9 mouse cellular contexts compared by ENCODE assay signal in the genomic region with DNA sequence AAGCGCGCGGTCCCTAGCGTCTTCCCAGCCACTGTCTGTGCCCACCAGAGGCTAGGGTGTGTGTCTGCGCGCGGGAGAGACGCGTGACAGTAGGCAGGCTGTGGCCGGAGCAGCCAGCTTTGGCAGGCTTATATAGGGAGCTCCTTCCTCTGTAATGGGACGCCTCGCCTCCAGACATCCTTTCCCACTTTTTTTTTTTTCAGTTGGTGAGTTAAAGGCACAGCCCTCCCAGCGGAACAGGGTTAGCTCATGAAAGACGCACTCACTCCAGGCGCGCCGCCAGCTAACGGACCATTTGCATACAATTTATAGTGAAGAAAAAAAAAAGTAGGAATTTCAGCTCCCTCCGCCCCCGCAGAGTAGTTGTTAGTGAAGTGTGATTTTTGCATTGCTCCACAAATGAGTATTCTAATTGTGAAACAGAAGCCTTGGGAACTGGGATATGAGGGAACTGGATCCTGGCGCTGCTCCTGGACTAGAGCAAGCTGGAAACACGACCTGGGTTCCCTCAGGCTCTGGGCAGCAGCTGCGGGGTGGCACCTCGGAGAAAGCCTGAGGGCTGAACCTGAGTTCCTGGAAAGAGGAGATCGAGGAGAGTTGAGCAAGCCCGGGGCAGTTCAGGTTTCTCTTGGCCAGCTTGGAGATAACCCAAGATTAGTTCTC. TPM values are rescaled to one million over a fixed set of nuclear protein-coding genes. Genes with fewer than 3 reads are reported as not detected.
DNase-seq lines count a peak whose midpoint lies in the region; ATAC-seq and TF ChIP-seq lines count a peak whose summit lies in the region.
"Had no signal": no experiment of that assay in that cellular context is flagged by ENCODE, and none has a peak within 500 bp of the region (broad histone marks: within the 10 kb centered on the region; RNA-seq: fewer than 3 reads in every experiment).

Gene Tnc, minus strand, starts transcription at position 185 of the 663 bp plus-strand sequence.

- ATAC-seq in forebrain, postnatal 0 days = peak; percentile 84
- ATAC-seq in liver, embryonic 12.5 days = no peak
- ATAC-seq in erythroblast, adult 5-6 weeks (replicated peaks; ENCODE audit: low FRiP score, poor library complexity, severe bottlenecking) = no peak

- 6% methylated on average over 26 of the region's 26 CpGs for WGBS in thymus, adult 2 months
- WGBS in forebrain, postnatal 0 days = under 1% methylated on average over 26 of the region's 26 CpGs
- WGBS in large intestine, adult 2 months = 2% methylated on average over 26 of the region's 26 CpGs
- 4% methylated on average over 26 of the region's 26 CpGs for WGBS in liver, embryonic 12.5 days (ENCODE audit: insufficient replicate concordance)
- under 1% methylated on average over 26 of the region's 26 CpGs for WGBS in olfactory bulb, adult 2 months

- H3K36me3 ChIP-seq in thymus, adult 2 months (ENCODE audit: control insufficient read depth, insufficient read depth, low read length) = no peaks in the 10 kb centered on the region
- H3K36me3 ChIP-seq in forebrain, postnatal 0 days (ENCODE audit: insufficient read depth) = no peaks in the 10 kb centered on the region
- H3K36me3 ChIP-seq in liver, embryonic 12.5 days = no peaks in the 10 kb centered on the region
- H3K36me3 ChIP-seq: G1E had no signal

- no peak for DNase-seq in thymus, adult 2 months
- DNase-seq in thymus, postnatal 10 days (ENCODE audit: low spot score in 2 of 2) = no peak
- peak; percentile 83 for DNase-seq in forebrain, postnatal 0 days
- DNase-seq in heart, postnatal 14 days = peak; percentile 53 to 55
- DNase-seq in large intestine, adult 2 months (ENCODE audit: low read depth, low spot score) = no peak

- H3K4me2 ChIP-seq in forebrain, postnatal 0 days (ENCODE audit: low read depth) = peak within 1 kb of the TSS; percentile 62
- peak within 1 kb of the TSS; percentile 33 for H3K4me2 ChIP-seq in liver, embryonic 12.5 days

- no peaks in the 10 kb centered on the region for H3K4me1 ChIP-seq in thymus, adult 2 months (replicated peaks; ENCODE audit: control insufficient read depth, insufficient read depth, low read length)
- H3K4me1 ChIP-seq in forebrain, postnatal 0 days (ENCODE audit: insufficient read depth) = 0 out of 2 replicates have a peak, but pooled peaks cover 3% of the 10 kb centered on the region
- no peaks in the 10 kb centered on the region for H3K4me1 ChIP-seq in liver, embryonic 12.5 days
- peaks cover 10% of the 10 kb centered on the region for H3K4me1 ChIP-seq in olfactory bulb, adult 2 months (ENCODE audit: control insufficient read depth, insufficient read depth, low read length)

- H3K27ac ChIP-seq in thymus, adult 2 months (ENCODE audit: control insufficient read depth, insufficient read depth, low read length) = peak within 1 kb of the TSS; percentile 39; the same call in 1 of the 2 replicates
- H3K27ac ChIP-seq in forebrain, postnatal 0 days (ENCODE audit: low read depth, low read length) = no peak within 1 kb of the TSS
- no peak within 1 kb of the TSS for H3K27ac ChIP-seq in liver, embryonic 12.5 days
- no peak within 1 kb of the TSS for H3K27ac ChIP-seq in olfactory bulb, adult 2 months (ENCODE audit: insufficient read depth, low read depth, low read length)

- peak within 1 kb of the TSS; percentile 19; the same call in 1 of the 2 replicates for H3K4me3 ChIP-seq in thymus, adult 2 months (ENCODE audit: control insufficient read depth, insufficient read depth, low read length)
- H3K4me3 ChIP-seq in forebrain, postnatal 0 days (ENCODE audit: low read depth, low read length) = peak within 1 kb of the TSS; percentile 38
- H3K4me3 ChIP-seq in liver, embryonic 12.5 days = peak within 1 kb of the TSS; percentile 21; the same call in 1 of the 2 replicates
- peak within 1 kb of the TSS; percentile 42 for H3K4me3 ChIP-seq in olfactory bulb, adult 2 months (ENCODE audit: insufficient read depth, low read depth, low read length)

- intact Hi-C loops in heart, postnatal 14 days (cut with DNase I) = no loop called here

- no peaks in the 10 kb centered on the region for H3K27me3 ChIP-seq in thymus, adult 2 months (ENCODE audit: control insufficient read depth, insufficient read depth, low read length)
- peaks cover 4% of the 10 kb centered on the region; the same call in 1 of the 2 replicates for H3K27me3 ChIP-seq in forebrain, postnatal 0 days (ENCODE audit: insufficient read depth, low read length)
- H3K27me3 ChIP-seq in liver, embryonic 12.5 days (replicated peaks) = peaks cover 26% of the 10 kb centered on the region

- TF ChIP-seq POLR2A in thymus, adult 2 months (IDR thresholded peaks at IDR 0.05; ENCODE audit: control insufficient read depth, extremely low read depth, insufficient read depth, low read length, poor library complexity) = no peak
- no peak for TF ChIP-seq POLR2A in olfactory bulb, adult 2 months (IDR thresholded peaks at IDR 0.05; ENCODE audit: insufficient read depth, low read depth, low read length)

- peak within 1 kb of the TSS; percentile 41 for H3K9ac ChIP-seq in forebrain, postnatal 0 days
- no peak within 1 kb of the TSS for H3K9ac ChIP-seq in liver, embryonic 12.5 days

- TF ChIP-seq CTCF in thymus, adult 2 months (IDR thresholded peaks at IDR 0.05; ENCODE audit: borderline replicate concordance, control insufficient read depth, extremely low read depth, insufficient read depth, low read length, poor library complexity) = no peak
- no peak for TF ChIP-seq CTCF in forebrain, postnatal 0 days (IDR thresholded peaks at IDR 0.05; ENCODE audit: low read depth)
- TF ChIP-seq CTCF in olfactory bulb, adult 2 months (IDR thresholded peaks at IDR 0.05; ENCODE audit: insufficient read depth, low read depth, low read length) = no peak

- no peaks in the 10 kb centered on the region for H3K9me3 ChIP-seq in forebrain, postnatal 0 days (ENCODE audit: low read length)
- no peaks in the 10 kb centered on the region for H3K9me3 ChIP-seq in liver, embryonic 12.5 days (replicated peaks)

RNA-seq across cellular contexts. Expression of gene Tnc, which starts in this region (rescaled TPM):
- polyA plus RNA-seq in thymus, adult 2 months (2012; rRNA removed) = 29.8 and 31.6 TPM in 2 replicates
- 95.3 and 131 TPM in 2 replicates for total RNA-seq in forebrain, postnatal 0 days (2014; rRNA removed)
- 29.1 and 39.5 TPM in 2 replicates for polyA plus RNA-seq in forebrain, postnatal 0 days (2015; fragmentation: Nextera tagmentation; extraction: Ambion mirVana)
- 1 to 10 TPM; 4.3 to 5.1 TPM for total RNA-seq in heart, postnatal 14 days (2021)
- polyA plus RNA-seq in large intestine, adult 2 months (2012; rRNA removed) = 15.9 and 24.5 TPM in 2 replicates
- 5.4 TPM in 2 replicates for polyA plus RNA-seq in liver, embryonic 12.5 days (2016; fragmentation: Nextera tagmentation; extraction: Ambion mirVana)
- not detected in 2 replicates for polyA plus RNA-seq in olfactory bulb, adult 2 months (2012; ENCODE audit: insufficient read depth, insufficient read length, low replicate concordance, missing spikeins)
- total RNA-seq in erythroblast, adult 5-6 weeks (2015; ENCODE audit: low replicate concordance) = 0.21 and 2.1 TPM in 2 replicates
- total RNA-seq in erythroblast, adult 5-6 weeks (2017; ENCODE audit: low replicate concordance) = 0.42 and 1.0 TPM in 2 replicates
- polyA plus RNA-seq: G1E had no signal

Comparison
In these comparisons a context has a peak if more than half of its experiments do, and no peak if none do; other contexts are left out.
1. RNA of gene Tnc (total RNA-seq): 95.3 to 131 TPM in forebrain, postnatal 0 days; 4.3 to 5.1 TPM in heart, postnatal 14 days and 0.21 to 2.1 TPM in erythroblast, adult 5-6 weeks; every median in the first group is over 10 times any median in the second.
2. DNase-seq: peak in forebrain, postnatal 0 days (single experiment) and heart, postnatal 14 days (2 of 2); none in thymus, adult 2 months (single experiment), thymus, postnatal 10 days (0 of 2) and large intestine, adult 2 months (single experiment).
3. Peak in every context shown above with its lines, with median percentiles within 50 percentile points of each other: H3K4me3 ChIP-seq.